Mouse (Mus musculus): Measurements from ENCODE around the gene Cyld. TPM values are rescaled to one million over a fixed set of nuclear protein-coding genes. Genes with fewer than 3 reads are reported as not detected.
"Not testable (repeated sequence)": the region's sequence is repeated elsewhere in the genome, so short reads cannot be mapped to it uniquely, and the experiment has no call there.

Cyld gene
- polyA plus RNA-seq (2016; fragmentation: Nextera tagmentation; extraction: Ambion mirVana): 10.5 and 11.2 TPM in 2 replicates

DNA sequence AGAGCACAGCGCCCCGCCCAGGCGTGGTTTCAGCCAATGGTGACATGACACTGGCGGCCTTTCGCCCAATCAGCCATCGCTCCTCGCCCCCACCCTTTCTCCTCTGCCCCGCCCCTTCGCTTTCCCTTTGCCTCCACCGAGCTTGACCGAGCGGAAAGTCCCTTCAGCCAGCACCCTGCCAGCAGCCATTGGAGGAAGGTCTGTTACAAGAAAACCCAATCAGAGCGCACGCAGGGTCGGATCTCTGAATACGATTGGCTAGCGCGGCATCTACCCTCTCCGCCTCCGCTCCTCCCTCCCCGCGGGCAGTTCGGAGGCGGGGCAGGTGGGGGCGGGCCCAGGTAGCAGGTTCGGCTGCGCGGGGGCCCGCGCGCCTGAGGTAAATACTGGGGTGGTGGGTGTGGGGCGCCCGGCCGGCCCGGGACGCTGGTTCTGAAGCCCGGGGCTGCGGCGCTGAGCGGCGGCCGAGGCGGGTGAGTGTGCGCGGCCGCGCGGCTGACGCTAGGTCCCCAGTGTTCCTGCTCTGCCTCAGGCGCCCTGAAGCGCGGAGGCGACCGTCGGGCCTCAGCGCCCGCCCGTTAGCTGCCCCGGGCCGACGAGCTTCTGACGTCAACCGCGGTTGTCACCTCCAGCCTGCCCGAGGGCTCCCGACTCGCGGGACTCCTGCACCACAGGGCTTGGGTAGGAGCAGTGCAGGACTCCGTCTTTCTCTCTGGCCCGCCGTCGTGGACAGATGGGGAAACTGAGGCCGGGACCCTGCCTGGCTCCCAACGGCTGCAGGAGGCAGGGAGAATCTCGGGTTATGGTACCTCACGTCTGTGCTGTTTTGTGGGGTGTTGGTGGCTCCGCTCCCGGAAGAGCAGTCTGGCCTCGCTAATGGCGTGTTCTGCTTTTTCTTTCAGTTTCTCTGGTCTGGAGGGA, at the start of gene Cyld:
TSS of gene Cyld (plus strand) at position 308 of the 921 bp plus-strand sequence.
- Histone ChIP-seq H3K27ac (replicated peaks) (peak within 1 kb of the TSS; percentile 88), H3K4me1 (peaks cover 41% of the 10 kb centered on the region), H3K9me3 (no peaks in the 10 kb centered on the region), H3K36me3 (replicated peaks) (no peaks in the 10 kb centered on the region), H3K4me3 (peak within 1 kb of the TSS; percentile 92), H3K27me3 (replicated peaks; ENCODE audit: low read depth, poor library complexity, severe bottlenecking) (peaks cover 4% of the 10 kb centered on the region; the same call in 1 of the 2 replicates)
- peak; percentile 99 for DNase-seq (ENCODE audit: low spot score)
- under 1% methylated on average over 80 of the region's 80 CpGs for WGBS

DNA sequence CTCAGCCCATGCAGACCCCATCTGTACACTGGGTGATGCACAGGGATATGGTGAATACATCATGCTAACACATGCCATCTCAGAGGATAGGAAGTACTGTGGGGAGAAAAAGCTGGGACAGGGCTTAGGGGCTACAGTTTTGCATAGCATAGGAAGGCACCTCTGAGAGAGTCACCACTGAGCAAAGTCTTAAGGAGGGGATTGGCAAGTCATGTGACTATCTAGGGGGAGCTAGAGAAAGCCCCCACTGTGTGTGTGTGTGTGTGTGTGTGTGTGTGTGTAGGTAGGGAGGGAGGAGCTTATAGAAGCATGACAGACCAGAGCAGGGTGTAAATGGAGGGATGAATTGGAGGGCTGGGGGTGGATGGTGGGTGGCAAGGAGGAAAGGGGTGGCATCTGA, 48.5 kb upstream of the Cyld start:
- H3K27me3 ChIP-seq (replicated peaks; ENCODE audit: low read depth, poor library complexity, severe bottlenecking): peaks cover 54% of the 10 kb centered on the region
- no peak overlapping the region for H3K4me3 ChIP-seq
- no peak overlapping the region for H3K27ac ChIP-seq (replicated peaks)
- no peaks in the 10 kb centered on the region for H3K36me3 ChIP-seq (replicated peaks)
- no peaks in the 10 kb centered on the region for H3K9me3 ChIP-seq
- H3K4me1 ChIP-seq: peaks cover 33% of the 10 kb centered on the region
- DNase-seq (ENCODE audit: low spot score): no peak

- Histone ChIP-seq H3K4me1 (peaks cover 33% of the 10 kb centered on the region), H3K36me3 (replicated peaks) (no peaks in the 10 kb centered on the region), H3K4me3 (no peak overlapping the region), H3K9me3 (no peaks in the 10 kb centered on the region), H3K27me3 (replicated peaks; ENCODE audit: low read depth, poor library complexity, severe bottlenecking) (peaks cover 49% of the 10 kb centered on the region), H3K27ac (replicated peaks) (no peak overlapping the region)
- DNase-seq (ENCODE audit: low spot score): no peak
- 83% methylated on average over 6 of the region's 6 CpGs for WGBS
Observed at GRCm38 (mm10) chr8:88650016-88650708, 46.7 kb upstream of the Cyld start.

DNA sequence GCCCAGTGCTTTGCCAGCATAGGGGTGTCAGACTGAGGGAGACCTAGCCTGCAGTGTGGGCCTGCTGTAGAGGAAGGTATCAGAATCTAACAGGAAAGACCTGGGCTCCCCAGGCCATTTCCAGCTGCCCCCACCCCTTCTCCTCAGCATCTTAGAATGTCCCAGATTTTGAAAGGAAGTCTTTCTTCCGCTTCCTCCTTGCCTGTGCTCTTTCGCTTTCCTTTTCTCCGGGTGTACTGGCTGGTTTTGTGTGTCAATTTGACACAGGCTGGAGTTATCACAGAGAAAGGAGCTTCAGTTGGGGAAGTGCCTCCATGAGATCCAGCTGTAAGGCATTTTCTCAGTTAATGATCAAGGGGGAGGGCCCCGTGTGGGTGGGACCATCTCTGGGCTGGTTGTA, 45.7 kb upstream of the Cyld start:
- not testable (repeated sequence) for H3K4me3 ChIP-seq; H3K9me3 ChIP-seq; H3K36me3 ChIP-seq (replicated peaks); DNase-seq (ENCODE audit: low spot score); H3K27ac ChIP-seq (replicated peaks)
- Histone ChIP-seq H3K4me1 (peaks cover 33% of the 10 kb centered on the region), H3K27me3 (replicated peaks; ENCODE audit: low read depth, poor library complexity, severe bottlenecking) (peaks cover 45% of the 10 kb centered on the region)
- 58% methylated on average over 4 of the region's 4 CpGs for WGBS

GRCm38 (mm10) chr8:88655334-88655733, 41.5 kb upstream of the Cyld start:
- Histone ChIP-seq H3K4me3 (no peak overlapping the region), H3K27ac (replicated peaks) (no peak overlapping the region), H3K36me3 (replicated peaks) (no peaks in the 10 kb centered on the region), H3K9me3 (no peaks in the 10 kb centered on the region), H3K4me1 (peaks cover 18% of the 10 kb centered on the region), H3K27me3 (replicated peaks; ENCODE audit: low read depth, poor library complexity, severe bottlenecking) (0 out of 2 replicates have a peak, but pooled peaks cover 5% of the 10 kb centered on the region)
- no peak for DNase-seq (ENCODE audit: low spot score)

GRCm38 (mm10) chr8:88659873-88660272, 37.0 kb upstream of the Cyld start:
- no peaks in the 10 kb centered on the region for H3K36me3 ChIP-seq (replicated peaks)
- 88% methylated on average over 3 of the region's 3 CpGs for WGBS
- H3K27me3 ChIP-seq (replicated peaks; ENCODE audit: low read depth, poor library complexity, severe bottlenecking): no peaks in the 10 kb centered on the region
- no peak for DNase-seq (ENCODE audit: low spot score)
- no peaks in the 10 kb centered on the region for H3K9me3 ChIP-seq
- H3K27ac ChIP-seq (replicated peaks): no peak overlapping the region
- peaks cover 11% of the 10 kb centered on the region for H3K4me1 ChIP-seq
- no peak overlapping the region for H3K4me3 ChIP-seq

GRCm38 (mm10) chr8:88662401-88662821, 34.4 kb upstream of the Cyld start:
- 81% methylated on average over 6 of the region's 6 CpGs for WGBS
- no peak overlapping the region for H3K27ac ChIP-seq (replicated peaks)
- DNase-seq (ENCODE audit: low spot score): no peak

GRCm38 (mm10) chr8:88664121-88664520, 32.7 kb upstream of the Cyld start:
- Histone ChIP-seq H3K4me3 (no peak overlapping the region), H3K9me3 (no peaks in the 10 kb centered on the region), H3K27me3 (replicated peaks; ENCODE audit: low read depth, poor library complexity, severe bottlenecking) (no peaks in the 10 kb centered on the region; the same call in 1 of the 2 replicates), H3K4me1 (peaks cover 36% of the 10 kb centered on the region), H3K36me3 (replicated peaks) (no peaks in the 10 kb centered on the region), H3K27ac (replicated peaks) (no peak overlapping the region)
- 82% methylated on average over 16 of the region's 16 CpGs for WGBS
- no peak for DNase-seq (ENCODE audit: low spot score)

More at GRCm38 (mm10) chr8:88662401-88662821, 34.4 kb upstream of the Cyld start:
- no peak overlapping the region for H3K4me3 ChIP-seq
- H3K9me3 ChIP-seq: no peaks in the 10 kb centered on the region
- peaks cover 21% of the 10 kb centered on the region for H3K4me1 ChIP-seq
- H3K27me3 ChIP-seq (replicated peaks; ENCODE audit: low read depth, poor library complexity, severe bottlenecking): no peaks in the 10 kb centered on the region; the same call in 1 of the 2 replicates
- H3K36me3 ChIP-seq (replicated peaks): no peaks in the 10 kb centered on the region

DNA sequence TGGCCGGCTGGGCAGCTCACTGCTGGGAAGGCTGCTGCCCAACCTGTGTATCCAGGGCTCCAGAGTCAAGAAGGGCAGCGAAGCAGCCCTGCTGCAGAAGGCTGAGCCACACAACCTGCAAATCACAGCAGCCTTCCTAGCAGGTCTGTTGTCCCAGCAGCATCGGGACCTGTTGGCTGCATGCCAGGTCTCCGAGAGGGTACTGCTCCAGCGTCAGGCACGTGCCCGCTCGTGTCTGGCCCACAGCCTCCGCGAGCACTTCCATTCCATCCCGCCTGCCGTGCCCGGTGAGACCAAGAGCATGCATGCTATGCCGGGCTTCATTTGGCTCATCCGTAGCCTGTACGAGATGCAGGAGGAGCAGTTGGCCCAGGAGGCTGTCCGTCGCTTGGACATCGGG, 31.9 kb upstream of the Cyld start:
- 96% methylated on average over 19 of the region's 19 CpGs for WGBS
- H3K27me3 ChIP-seq (replicated peaks; ENCODE audit: low read depth, poor library complexity, severe bottlenecking): no peaks in the 10 kb centered on the region; the same call in 1 of the 2 replicates
- H3K9me3 ChIP-seq: no peaks in the 10 kb centered on the region
- no peak overlapping the region; the same call in 1 of the 2 replicates for H3K27ac ChIP-seq (replicated peaks)
- DNase-seq (ENCODE audit: low spot score): no peak
- H3K4me1 ChIP-seq: peaks cover 40% of the 10 kb centered on the region
- H3K4me3 ChIP-seq: no peak overlapping the region
- no peaks in the 10 kb centered on the region for H3K36me3 ChIP-seq (replicated peaks)

DNA sequence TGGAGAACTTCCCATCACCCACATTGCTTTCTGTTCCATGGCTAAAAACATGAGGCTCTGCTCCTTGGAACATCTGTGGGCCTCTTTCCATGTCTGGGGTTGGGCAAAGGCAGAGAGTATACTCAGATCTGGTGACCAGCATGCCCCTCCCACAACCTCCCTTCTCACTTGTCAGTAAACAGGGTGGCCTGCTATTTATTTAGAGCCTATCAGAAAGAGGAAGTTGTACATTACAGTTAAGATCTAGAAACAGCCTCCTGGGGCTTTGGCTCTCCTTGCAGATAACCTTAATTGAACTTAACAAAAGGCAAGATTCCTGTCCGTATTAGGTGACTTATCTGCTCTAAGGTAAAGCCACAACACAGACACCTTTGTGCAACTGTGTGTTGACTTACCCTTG, 30.4 kb upstream of the Cyld start:
- 63% methylated on average over 1 of the region's 1 CpGs for WGBS

GRCm38 (mm10) chr8:88668400-88669086, 28.3 kb upstream of the Cyld start:
- H3K4me3 ChIP-seq: no peak overlapping the region
- no peak overlapping the region for H3K27ac ChIP-seq (replicated peaks)
- H3K4me1 ChIP-seq: peaks cover 55% of the 10 kb centered on the region
- no peaks in the 10 kb centered on the region; the same call in 1 of the 2 replicates for H3K27me3 ChIP-seq (replicated peaks; ENCODE audit: low read depth, poor library complexity, severe bottlenecking)
- no peaks in the 10 kb centered on the region for H3K36me3 ChIP-seq (replicated peaks)
- no peaks in the 10 kb centered on the region for H3K9me3 ChIP-seq
- 69% methylated on average over 14 of the region's 14 CpGs for WGBS
- DNase-seq (ENCODE audit: low spot score): peak; percentile 19

More for the DNA sequence above, 30.4 kb upstream of the Cyld start:
- Histone ChIP-seq H3K36me3 (replicated peaks) (no peaks in the 10 kb centered on the region), H3K27ac (replicated peaks) (0 out of 2 replicates have a peak overlapping the region, but pooled peaks have one; percentile 14), H3K27me3 (replicated peaks; ENCODE audit: low read depth, poor library complexity, severe bottlenecking) (no peaks in the 10 kb centered on the region; the same call in 1 of the 2 replicates), H3K4me3 (no peak overlapping the region), H3K4me1 (peaks cover 48% of the 10 kb centered on the region), H3K9me3 (no peaks in the 10 kb centered on the region)
- no peak for DNase-seq (ENCODE audit: low spot score)

DNA sequence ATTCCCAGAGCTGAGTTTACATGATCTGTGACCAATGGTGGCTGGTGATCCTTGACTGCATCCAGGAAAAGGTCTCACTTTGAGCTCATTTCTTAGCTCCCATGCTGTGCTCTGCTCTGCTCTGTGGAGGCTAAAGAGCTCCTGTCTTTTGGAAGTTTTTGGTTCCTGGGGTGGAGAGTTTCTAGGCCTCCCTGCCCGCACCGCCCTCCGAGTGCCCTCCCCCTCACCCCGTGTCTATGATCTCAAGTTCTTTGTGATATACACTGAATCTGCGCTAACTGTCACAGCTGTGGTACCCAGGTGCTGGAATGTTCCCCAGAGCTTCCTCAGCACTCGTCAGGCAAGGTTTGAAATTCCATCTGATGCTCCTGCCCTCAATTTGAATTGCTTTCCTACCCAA, 26.0 kb upstream of the Cyld start:
- H3K27me3 ChIP-seq (replicated peaks; ENCODE audit: low read depth, poor library complexity, severe bottlenecking): no peaks in the 10 kb centered on the region
- no peaks in the 10 kb centered on the region for H3K9me3 ChIP-seq
- WGBS: 79% methylated on average over 6 of the region's 6 CpGs
- no peak for DNase-seq (ENCODE audit: low spot score)
- H3K4me3 ChIP-seq: no peak overlapping the region
- no peaks in the 10 kb centered on the region for H3K36me3 ChIP-seq (replicated peaks)
- H3K4me1 ChIP-seq: peaks cover 46% of the 10 kb centered on the region
- no peak overlapping the region for H3K27ac ChIP-seq (replicated peaks)

All from embryonic facial prominence, embryonic 10.5 days (tissue).